Mouse (Mus musculus): ENCODE results near the gene Znrf4. TPM values are rescaled to one million over a fixed set of nuclear protein-coding genes. Genes with fewer than 3 reads are reported as not detected.

Znrf4 gene
- polyA plus RNA-seq, 1 experiment from 2014 or later: not detected

DNA sequence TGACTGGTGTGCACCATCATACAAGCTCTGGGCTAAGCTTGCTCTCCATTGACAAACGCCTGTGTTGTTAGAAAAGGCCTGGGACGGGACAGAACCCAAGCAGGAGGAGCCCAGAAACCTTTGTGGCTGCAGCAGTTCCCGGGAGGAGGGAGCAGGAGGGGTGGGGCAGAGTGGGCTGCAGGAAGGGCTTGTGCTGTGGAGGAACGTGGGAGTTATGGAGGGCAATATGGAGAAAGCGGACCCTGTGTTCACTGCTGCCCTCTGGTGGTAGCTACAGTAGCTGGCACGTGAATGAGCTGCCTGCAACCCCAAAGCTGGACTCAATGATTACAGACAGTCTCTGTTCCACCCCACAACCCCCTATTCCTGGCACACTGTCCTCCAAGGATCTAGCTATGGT lies 32.9 kb downstream of the Znrf4 start:
- WGBS (ENCODE audit: insufficient replicate concordance): 16% methylated on average over 6 of the region's 6 CpGs
- H3K27ac ChIP-seq: no peak overlapping the region
- peaks cover 60% of the 10 kb centered on the region for H3K27me3 ChIP-seq (replicated peaks)
- H3K4me3 ChIP-seq: no peak overlapping the region
- no peak for ATAC-seq
- no peak overlapping the region for H3K4me2 ChIP-seq
- H3K36me3 ChIP-seq: no peaks in the 10 kb centered on the region
- peaks cover 20% of the 10 kb centered on the region for H3K4me1 ChIP-seq
- H3K9ac ChIP-seq: no peak overlapping the region
- H3K9me3 ChIP-seq (replicated peaks): no peaks in the 10 kb centered on the region

GRCm38 (mm10) chr17:56478191-56478611 lies 34.0 kb downstream of the Znrf4 start:
- 45% methylated on average over 11 of the region's 11 CpGs for WGBS (ENCODE audit: insufficient replicate concordance)
- H3K4me1 ChIP-seq: peaks cover 32% of the 10 kb centered on the region
- no peak overlapping the region for H3K4me3 ChIP-seq
- peaks cover 72% of the 10 kb centered on the region for H3K27me3 ChIP-seq (replicated peaks)
- H3K27ac ChIP-seq: no peak overlapping the region
- no peaks in the 10 kb centered on the region for H3K9me3 ChIP-seq (replicated peaks)
- no peak overlapping the region for H3K9ac ChIP-seq
- H3K36me3 ChIP-seq: no peaks in the 10 kb centered on the region
- no peak overlapping the region for H3K4me2 ChIP-seq
- ATAC-seq: no peak

DNA sequence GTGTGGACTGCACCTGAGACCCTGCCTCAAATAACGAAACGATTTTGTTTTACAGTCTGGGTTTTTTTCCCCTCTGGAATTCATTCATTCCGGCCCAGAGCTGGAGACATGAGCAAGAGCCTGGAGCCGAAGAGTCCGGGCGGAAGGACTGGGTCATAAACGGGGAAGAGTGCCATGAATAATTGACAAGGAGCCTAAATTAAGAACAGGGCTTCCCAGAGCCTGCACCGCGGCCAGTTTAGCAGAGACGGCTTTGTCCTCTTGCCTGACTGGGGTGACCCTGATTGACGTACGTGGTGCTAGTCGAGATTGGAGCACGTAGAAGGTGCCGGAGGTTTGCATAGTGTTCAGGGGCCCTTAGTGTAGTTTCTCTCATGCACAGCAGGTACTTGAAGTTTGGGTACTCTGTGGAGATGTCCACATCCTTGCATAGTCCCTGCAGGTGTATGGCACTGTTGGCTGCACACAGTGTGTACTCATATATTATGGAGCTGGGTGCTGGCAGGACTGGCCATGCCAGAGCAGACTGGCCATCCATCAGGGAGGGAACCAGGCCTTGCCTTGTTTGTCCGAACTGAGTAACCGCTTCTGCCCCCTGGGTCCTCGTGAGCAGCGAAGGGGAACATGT lies 34.9 kb downstream of the Znrf4 start:
- Histone ChIP-seq H3K4me1 (peaks cover 41% of the 10 kb centered on the region), H3K27me3 (replicated peaks) (peaks cover 81% of the 10 kb centered on the region)

GRCm38 (mm10) chr17:56476402-56476752 lies 35.9 kb downstream of the Znrf4 start, which contains the start of gene Ptprs:
TSS of gene Ptprs (minus strand) at chr17:56476483.
- peaks cover 85% of the 10 kb centered on the region for H3K27me3 ChIP-seq (replicated peaks)
- no peaks in the 10 kb centered on the region for H3K9me3 ChIP-seq (replicated peaks)
- peak; percentile 43 for ATAC-seq
- H3K4me3 ChIP-seq: peak within 1 kb of the TSS; percentile 60
- H3K27ac ChIP-seq: 0 out of 2 replicates have a peak within 1 kb of the TSS, but pooled peaks have one; percentile 14
- peaks cover 50% of the 10 kb centered on the region for H3K4me1 ChIP-seq
- H3K4me2 ChIP-seq: peak within 1 kb of the TSS; percentile 71
- peak within 1 kb of the TSS; percentile 61 for H3K9ac ChIP-seq
- no peaks in the 10 kb centered on the region for H3K36me3 ChIP-seq
- WGBS (ENCODE audit: insufficient replicate concordance): 1% methylated on average over 27 of the region's 27 CpGs

More for the DNA sequence above, 34.9 kb downstream of the Znrf4 start:
- ATAC-seq: no peak
- 73% methylated on average over 19 of the region's 19 CpGs for WGBS (ENCODE audit: insufficient replicate concordance)
- H3K4me2 ChIP-seq: no peak overlapping the region
- H3K4me3 ChIP-seq: no peak overlapping the region
- H3K27ac ChIP-seq: no peak overlapping the region
- H3K9ac ChIP-seq: no peak overlapping the region
- no peaks in the 10 kb centered on the region for H3K36me3 ChIP-seq
- H3K9me3 ChIP-seq (replicated peaks): no peaks in the 10 kb centered on the region

DNA sequence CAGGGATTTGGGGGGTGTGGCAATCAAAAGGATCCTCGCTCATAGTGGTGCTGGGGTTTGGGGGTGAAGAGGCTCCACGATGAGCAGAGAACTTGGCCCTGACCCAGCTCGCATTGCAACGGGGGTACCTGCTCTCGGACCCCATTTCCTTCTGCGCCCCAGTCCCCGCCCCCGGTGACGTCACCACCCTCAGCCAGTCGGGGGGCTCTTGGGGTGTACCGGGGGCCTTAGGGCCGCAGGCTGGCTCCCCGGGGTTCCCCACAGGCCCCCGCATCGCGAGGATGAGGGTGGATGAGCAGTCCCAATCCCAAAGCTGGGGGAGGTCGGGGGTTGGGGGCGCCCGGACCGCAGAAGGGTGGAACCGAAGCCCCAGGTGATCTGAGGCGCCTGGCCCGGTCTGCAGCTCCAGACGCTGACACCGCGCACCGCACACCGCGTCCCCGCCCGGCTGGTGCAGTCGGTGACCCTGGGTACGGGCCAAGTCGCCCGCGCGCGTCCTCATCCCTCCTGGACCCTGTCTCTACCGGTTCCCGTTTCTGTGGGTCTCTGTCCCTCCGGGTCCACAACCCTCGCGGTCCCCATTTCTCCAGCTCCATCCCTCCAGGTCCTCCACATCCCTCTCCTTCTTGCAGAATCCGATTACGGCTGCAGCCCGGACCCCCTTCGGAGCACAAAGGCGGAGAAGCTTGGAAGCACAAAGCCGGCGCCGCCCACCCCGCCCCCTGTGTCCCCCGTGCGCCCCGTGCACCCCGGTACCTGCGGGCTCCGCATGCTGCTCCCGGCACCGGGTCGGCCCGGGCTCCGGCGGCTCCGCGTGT lies 36.4 kb downstream of the Znrf4 start:
- no peaks in the 10 kb centered on the region for H3K9me3 ChIP-seq (replicated peaks)
- peaks cover 50% of the 10 kb centered on the region for H3K4me1 ChIP-seq
- H3K36me3 ChIP-seq: no peaks in the 10 kb centered on the region
- H3K4me3 ChIP-seq: peak overlapping the region; percentile 60
- peaks cover 86% of the 10 kb centered on the region for H3K27me3 ChIP-seq (replicated peaks)
- WGBS (ENCODE audit: insufficient replicate concordance): 3% methylated on average over 66 of the region's 66 CpGs
- H3K4me2 ChIP-seq: peak overlapping the region; percentile 71
- ATAC-seq: peak; percentile 14
- peak overlapping the region; percentile 61 for H3K9ac ChIP-seq
- H3K27ac ChIP-seq: 0 out of 2 replicates have a peak overlapping the region, but pooled peaks have one; percentile 14

DNA sequence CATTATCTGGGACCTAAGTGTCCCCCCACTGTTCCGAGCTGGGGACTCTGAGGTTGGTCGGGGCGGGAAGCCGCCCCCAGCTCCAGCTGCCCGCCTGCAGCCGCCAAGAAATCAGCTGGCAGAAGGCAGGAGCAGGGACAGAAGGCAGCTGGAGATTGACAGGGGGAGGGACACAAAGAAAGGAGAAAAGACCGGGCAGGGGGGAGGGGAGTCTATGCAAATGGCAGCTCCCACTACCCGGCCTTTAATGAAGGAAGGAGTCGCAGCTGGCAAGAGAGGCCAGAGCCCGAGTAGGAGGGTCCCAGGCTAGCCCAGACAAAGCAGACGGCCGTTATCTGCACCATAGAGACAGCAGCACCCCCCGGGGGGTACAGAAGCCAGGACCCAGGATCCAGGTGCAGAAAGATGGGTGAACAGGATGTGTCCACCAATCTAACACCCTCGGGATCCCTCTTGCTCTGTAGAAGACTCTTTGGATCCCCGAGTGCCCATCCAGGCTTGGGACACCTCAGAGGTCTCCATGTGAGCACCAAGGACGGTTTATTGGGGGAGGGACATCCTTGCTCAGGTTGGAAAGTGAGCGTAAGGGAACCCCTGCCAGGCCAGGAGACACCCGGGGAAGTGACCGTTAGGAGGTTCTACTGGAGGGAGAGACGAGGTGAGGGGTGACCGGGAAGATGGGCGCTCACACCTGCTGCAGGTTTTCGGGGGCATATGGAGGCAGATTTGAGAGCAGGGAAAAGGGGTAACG lies 37.2 kb downstream of the Znrf4 start:
- Histone ChIP-seq H3K9me3 (replicated peaks) (no peaks in the 10 kb centered on the region), H3K9ac (0 out of 2 replicates have a peak overlapping the region, but pooled peaks have one; percentile 61), H3K4me2 (peak overlapping the region; percentile 71), H3K36me3 (no peaks in the 10 kb centered on the region), H3K27ac (no peak overlapping the region), H3K27me3 (replicated peaks) (peaks cover 94% of the 10 kb centered on the region), H3K4me3 (peak overlapping the region; percentile 60), H3K4me1 (peaks cover 55% of the 10 kb centered on the region)
- no peak for ATAC-seq
- WGBS (ENCODE audit: insufficient replicate concordance): 3% methylated on average over 24 of the region's 24 CpGs

- peaks cover 61% of the 10 kb centered on the region for H3K4me1 ChIP-seq
- H3K9ac ChIP-seq: peak overlapping the region; percentile 24; the same call in 1 of the 2 replicates
Observed at GRCm38 (mm10) chr17:56474311-56474830, 37.9 kb downstream of the Znrf4 start.

DNA sequence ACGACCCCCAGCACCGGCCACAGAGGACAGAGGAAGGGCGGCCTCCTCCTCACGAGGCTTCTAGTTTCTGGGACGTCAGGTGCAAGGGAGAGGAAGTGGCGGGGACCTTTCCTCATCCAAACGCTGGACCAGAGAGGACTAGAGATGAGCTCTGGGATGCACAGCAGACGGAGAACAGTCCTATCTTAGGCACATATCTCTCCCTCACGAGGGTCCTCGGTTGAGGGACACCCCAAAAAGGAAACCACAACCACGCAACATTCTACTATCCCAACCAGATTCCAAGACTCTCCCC lies 38.7 kb downstream of the Znrf4 start:
- 6% methylated on average over 11 of the region's 11 CpGs for WGBS (ENCODE audit: insufficient replicate concordance)
- H3K9ac ChIP-seq: no peak overlapping the region
- peak overlapping the region; percentile 71 for H3K4me2 ChIP-seq
- peaks cover 68% of the 10 kb centered on the region for H3K4me1 ChIP-seq
- no peaks in the 10 kb centered on the region for H3K36me3 ChIP-seq
- no peak overlapping the region for H3K27ac ChIP-seq
- peak overlapping the region; percentile 60; the same call in 1 of the 2 replicates for H3K4me3 ChIP-seq
- H3K9me3 ChIP-seq (replicated peaks): no peaks in the 10 kb centered on the region
- peaks cover 100% of the 10 kb centered on the region for H3K27me3 ChIP-seq (replicated peaks)
- no peak for ATAC-seq

More at GRCm38 (mm10) chr17:56474311-56474830, 37.9 kb downstream of the Znrf4 start:
- Histone ChIP-seq H3K36me3 (no peaks in the 10 kb centered on the region), H3K27me3 (replicated peaks) (peaks cover 100% of the 10 kb centered on the region), H3K4me3 (peak overlapping the region; percentile 60), H3K4me2 (peak overlapping the region; percentile 71), H3K9me3 (replicated peaks) (no peaks in the 10 kb centered on the region), H3K27ac (no peak overlapping the region)
- no peak for ATAC-seq
- WGBS (ENCODE audit: insufficient replicate concordance): 4% methylated on average over 32 of the region's 32 CpGs

GRCm38 (mm10) chr17:56472733-56473610 lies 39.3 kb downstream of the Znrf4 start:
- Histone ChIP-seq H3K9me3 (replicated peaks) (no peaks in the 10 kb centered on the region), H3K4me1 (peaks cover 71% of the 10 kb centered on the region)

GRCm38 (mm10) chr17:56472121-56472520 lies 40.1 kb downstream of the Znrf4 start:
- ATAC-seq: no peak
- Histone ChIP-seq H3K27ac (no peak overlapping the region), H3K9me3 (replicated peaks) (no peaks in the 10 kb centered on the region), H3K27me3 (replicated peaks) (peaks cover 94% of the 10 kb centered on the region), H3K4me1 (peaks cover 77% of the 10 kb centered on the region), H3K4me2 (peak overlapping the region; percentile 71), H3K9ac (no peak overlapping the region), H3K36me3 (no peaks in the 10 kb centered on the region), H3K4me3 (peak overlapping the region; percentile 60; the same call in 1 of the 2 replicates)
- WGBS (ENCODE audit: insufficient replicate concordance): 3% methylated on average over 16 of the region's 16 CpGs

More at GRCm38 (mm10) chr17:56472733-56473610, 39.3 kb downstream of the Znrf4 start:
- Histone ChIP-seq H3K27ac (no peak overlapping the region), H3K4me2 (peak overlapping the region; percentile 71), H3K27me3 (replicated peaks) (peaks cover 100% of the 10 kb centered on the region), H3K36me3 (no peaks in the 10 kb centered on the region), H3K9ac (no peak overlapping the region), H3K4me3 (peak overlapping the region; percentile 60)
- ATAC-seq: no peak
- WGBS (ENCODE audit: insufficient replicate concordance): 3% methylated on average over 50 of the region's 50 CpGs

GRCm38 (mm10) chr17:56471136-56471535 lies 41.1 kb downstream of the Znrf4 start:
- no peaks in the 10 kb centered on the region for H3K9me3 ChIP-seq (replicated peaks)
- H3K27me3 ChIP-seq (replicated peaks): peaks cover 84% of the 10 kb centered on the region
- WGBS (ENCODE audit: insufficient replicate concordance): 49% methylated on average over 5 of the region's 5 CpGs
- no peak overlapping the region for H3K4me2 ChIP-seq
- peaks cover 74% of the 10 kb centered on the region for H3K4me1 ChIP-seq
- ATAC-seq: no peak
- H3K4me3 ChIP-seq: no peak overlapping the region
- no peaks in the 10 kb centered on the region for H3K36me3 ChIP-seq
- no peak overlapping the region for H3K9ac ChIP-seq
- no peak overlapping the region for H3K27ac ChIP-seq

All from liver, embryonic 12.5 days (tissue).